Mouse (Mus musculus) kidney, adult 2 months (tissue): ENCODE measurements around the gene Pnpla3. TPM values are rescaled to one million over a fixed set of nuclear protein-coding genes. Genes with fewer than 3 reads are reported as not detected.

Experiments
- DNase-seq: peaks from one replicate; pipeline ENCODE4 v3.0.0; 2021
- H3K27ac ChIP-seq: fragments of 200-500 bp; 2 replicates; pipeline ENCODE4 v1.5.1; 2012; ENCODE audit warnings: low read depth, low read length, control low read depth, inconsistent platforms; ENCODE audit not compliant: insufficient read depth
- H3K27me3 ChIP-seq: fragments of 200-500 bp; replicated peaks from 2 replicates; pipeline ENCODE4 v1.6.1; 2012; ENCODE audit warnings: mild to moderate bottlenecking, moderate library complexity, low read length, inconsistent platforms; ENCODE audit not compliant: control insufficient read depth, insufficient read depth
- H3K36me3 ChIP-seq: fragments of 200-500 bp; 2 replicates; pipeline ENCODE4 v1.6.1; 2012; ENCODE audit warnings: mild to moderate bottlenecking, moderate library complexity, low read length, inconsistent platforms; ENCODE audit not compliant: control insufficient read depth, insufficient read depth
- H3K4me1 ChIP-seq: fragments of 200-500 bp; 2 replicates; pipeline ENCODE4 v1.6.1; 2011; ENCODE audit warnings: low read length; ENCODE audit not compliant: control insufficient read depth, insufficient read depth
- H3K4me3 ChIP-seq: fragments of 200-500 bp; 2 replicates; pipeline ENCODE4 v1.5.1; 2011; ENCODE audit warnings: mild to moderate bottlenecking, low read depth, low read length, control low read depth; ENCODE audit not compliant: insufficient read depth
- CTCF ChIP-seq: fragments of 200-500 bp; conservative IDR thresholded peaks from 2 replicates; pipeline ENCODE4 v1.5.1; 2011; ENCODE audit warnings: low read depth, mild to moderate bottlenecking, control low read depth, low read length, moderate library complexity, mixed read lengths; ENCODE audit not compliant: insufficient read depth, insufficient read length
- POLR2A ChIP-seq: fragments of 200-500 bp; IDR thresholded peaks from one replicate; pipeline ENCODE4 v1.6.1; 2011; ENCODE audit warnings: low read depth, low read length, control low read depth
- WGBS: fragments of 180-500 bp; shearing (Covaris S2); methylation state at CpG from one replicate; pipeline ENCODE4 v1.1.7; 2018; 5-methylcytosine and 5-hydroxymethylcytosine counted together
- polyA plus RNA-seq: library from polyadenylated mRNA; depleted of rRNA; stranded (reverse); fragments of >200 nt; gene quantifications from 2 replicates; pipeline ENCODE4 v1.2.3, GENCODE M21; 2012

Gene Pnpla3
- polyA plus RNA-seq, 1 experiment = 28.4 TPM

GRCm38 (mm10) chr15:84178733-84179132 is 11.1 kb downstream of the Pnpla3 start:
- WGBS = 84% methylated on average over 9 of the region's 9 CpGs
- no peaks in the 10 kb centered on the region for H3K4me1 ChIP-seq
- H3K36me3 ChIP-seq = no peaks in the 10 kb centered on the region
- no peak for DNase-seq
- TF ChIP-seq POLR2A (no peak), CTCF (no peak)
- no peak overlapping the region for H3K4me3 ChIP-seq
- H3K27me3 ChIP-seq = no peaks in the 10 kb centered on the region
- H3K27ac ChIP-seq = no peak overlapping the region

GRCm38 (mm10) chr15:84182000-84182399 is 14.4 kb downstream of the Pnpla3 start:
- TF ChIP-seq POLR2A (no peak), CTCF (no peak)
- Histone ChIP-seq H3K36me3 (no peaks in the 10 kb centered on the region), H3K27ac (no peak overlapping the region), H3K4me1 (no peaks in the 10 kb centered on the region), H3K4me3 (no peak overlapping the region), H3K27me3 (no peaks in the 10 kb centered on the region)
- 64% methylated on average over 6 of the region's 6 CpGs for WGBS
- no peak for DNase-seq

- H3K27ac ChIP-seq = no peak overlapping the region
- 26% methylated on average over 1 of the region's 1 CpGs for WGBS
Measured at GRCm38 (mm10) chr15:84183967-84184366, 16.3 kb downstream of the Pnpla3 start.

GRCm38 (mm10) chr15:84186196-84186595 is 18.6 kb downstream of the Pnpla3 start:
- no peaks in the 10 kb centered on the region for H3K4me1 ChIP-seq
- H3K36me3 ChIP-seq = no peaks in the 10 kb centered on the region
- H3K27ac ChIP-seq = no peak overlapping the region
- no peak overlapping the region for H3K4me3 ChIP-seq
- H3K27me3 ChIP-seq = no peaks in the 10 kb centered on the region
- 50% methylated on average over 4 of the region's 4 CpGs for WGBS
- DNase-seq = no peak
- TF ChIP-seq POLR2A = no peak
- TF ChIP-seq CTCF = no peak

More at GRCm38 (mm10) chr15:84183967-84184366, 16.3 kb downstream of the Pnpla3 start:
- Histone ChIP-seq H3K36me3 (no peaks in the 10 kb centered on the region), H3K27me3 (no peaks in the 10 kb centered on the region), H3K4me3 (no peak overlapping the region), H3K4me1 (no peaks in the 10 kb centered on the region)
- no peak for TF ChIP-seq POLR2A
- no peak for TF ChIP-seq CTCF
- DNase-seq = no peak

GRCm38 (mm10) chr15:84188887-84189530 is 21.4 kb downstream of the Pnpla3 start:
- Histone ChIP-seq H3K27ac (no peak overlapping the region), H3K36me3 (no peaks in the 10 kb centered on the region), H3K4me3 (no peak overlapping the region), H3K4me1 (peaks cover 14% of the 10 kb centered on the region), H3K27me3 (no peaks in the 10 kb centered on the region)
- DNase-seq = no peak
- TF ChIP-seq POLR2A (no peak), CTCF (no peak)
- WGBS = 55% methylated on average over 2 of the region's 2 CpGs

- Histone ChIP-seq H3K27me3 (no peaks in the 10 kb centered on the region), H3K36me3 (no peaks in the 10 kb centered on the region), H3K4me1 (peaks cover 14% of the 10 kb centered on the region), H3K4me3 (no peak overlapping the region), H3K27ac (no peak overlapping the region)
- no peak for DNase-seq
- TF ChIP-seq CTCF (no peak), POLR2A (no peak)
- WGBS = 34% methylated on average over 3 of the region's 3 CpGs
Measured at GRCm38 (mm10) chr15:84189881-84190280, 22.2 kb downstream of the Pnpla3 start.

- H3K27ac ChIP-seq = peak overlapping the region; percentile 14; the same call in 1 of the 2 replicates
- H3K4me1 ChIP-seq = peaks cover 14% of the 10 kb centered on the region
- TF ChIP-seq POLR2A (no peak), CTCF (no peak)
- H3K4me3 ChIP-seq = peak overlapping the region; percentile 68
- H3K36me3 ChIP-seq = no peaks in the 10 kb centered on the region
- DNase-seq = no peak
- H3K27me3 ChIP-seq = no peaks in the 10 kb centered on the region
- 4% methylated on average over 9 of the region's 9 CpGs for WGBS
Measured at GRCm38 (mm10) chr15:84191724-84192057, 24.1 kb downstream of the Pnpla3 start.
